Mouse (Mus musculus): ENCODE data around the gene Sh3bgrl2.

The Sh3bgrl2 gene

DNA sequence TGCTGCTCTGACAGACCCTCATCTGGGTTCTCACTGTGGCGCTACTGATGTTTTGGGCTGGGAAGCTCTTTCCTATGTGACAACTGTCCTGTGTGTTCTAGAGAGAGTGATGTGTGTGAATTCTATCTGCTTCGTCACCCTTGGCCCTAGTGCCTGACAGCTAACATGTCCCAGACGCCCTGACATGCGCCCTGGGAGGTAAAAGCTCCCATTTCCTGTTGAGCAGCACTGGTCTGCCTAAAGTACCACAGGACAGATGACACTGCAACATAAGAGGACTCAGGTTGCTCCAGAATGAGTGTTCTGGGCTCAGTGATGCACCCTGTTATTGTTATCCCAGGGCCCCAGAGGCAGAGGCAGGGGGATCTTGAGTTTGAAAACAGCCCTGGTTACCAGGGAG lies 12.5 kb downstream of the Sh3bgrl2 start:
- ATAC-seq (ENCODE audit: low TSS enrichment): no peak

DNA sequence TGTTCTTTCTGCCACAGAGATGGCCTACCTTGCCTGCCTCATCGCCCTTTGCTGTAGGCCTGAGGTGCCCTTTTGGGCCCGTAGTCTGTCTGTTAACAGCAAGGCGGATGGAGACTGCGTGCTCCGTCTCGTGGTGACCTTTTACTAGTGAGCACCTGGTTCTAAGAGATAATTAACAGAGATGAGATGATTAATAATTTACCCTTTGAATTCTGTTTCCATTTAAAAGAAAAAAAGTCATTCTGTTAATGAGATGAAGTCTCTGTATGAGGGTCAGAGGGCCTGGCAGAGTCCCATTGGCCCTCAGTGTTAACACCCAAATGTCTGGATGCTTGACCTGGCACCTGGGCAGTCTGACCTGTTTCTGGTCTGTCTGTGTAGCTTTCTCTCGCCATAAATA lies 14.8 kb downstream of the Sh3bgrl2 start:
- ATAC-seq (ENCODE audit: low TSS enrichment): no peak

DNA sequence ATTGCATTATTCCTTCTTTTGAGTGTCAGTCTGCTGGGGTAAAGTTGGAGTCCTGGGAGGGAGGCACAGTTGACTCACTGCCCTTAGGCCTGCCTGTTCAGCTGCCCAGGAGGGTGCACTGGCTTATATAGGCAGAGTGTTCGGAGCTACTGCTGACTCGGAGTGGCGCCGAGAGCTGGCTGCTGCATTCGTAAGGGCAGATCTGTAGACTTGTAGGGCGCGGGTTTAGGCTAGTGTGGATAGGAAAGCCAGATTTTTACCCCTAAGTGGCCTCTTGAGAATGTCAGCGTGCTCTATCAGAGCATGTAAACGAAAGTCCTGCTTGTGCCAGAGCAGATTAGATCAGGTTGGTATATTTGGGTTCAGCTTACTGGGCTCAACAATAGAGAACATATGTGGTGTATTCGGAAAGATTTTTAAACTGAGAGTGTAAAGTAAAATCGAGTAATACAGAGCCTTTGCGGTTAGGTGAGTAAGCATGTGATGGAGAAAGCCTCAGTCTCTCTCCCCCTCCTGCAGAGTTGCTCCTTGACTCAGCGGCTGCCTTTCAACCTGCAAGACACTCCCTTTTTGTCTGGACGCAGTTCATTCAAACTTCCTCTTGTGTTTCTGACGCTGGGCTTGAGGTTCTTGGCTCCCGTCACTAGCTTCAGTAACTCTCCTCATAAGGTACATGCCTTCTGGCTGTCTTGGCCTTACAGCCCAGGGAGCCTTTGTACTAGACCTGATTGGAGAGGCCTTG lies 15.9 kb downstream of the Sh3bgrl2 start:
- ATAC-seq (ENCODE audit: low TSS enrichment): no peak

DNA sequence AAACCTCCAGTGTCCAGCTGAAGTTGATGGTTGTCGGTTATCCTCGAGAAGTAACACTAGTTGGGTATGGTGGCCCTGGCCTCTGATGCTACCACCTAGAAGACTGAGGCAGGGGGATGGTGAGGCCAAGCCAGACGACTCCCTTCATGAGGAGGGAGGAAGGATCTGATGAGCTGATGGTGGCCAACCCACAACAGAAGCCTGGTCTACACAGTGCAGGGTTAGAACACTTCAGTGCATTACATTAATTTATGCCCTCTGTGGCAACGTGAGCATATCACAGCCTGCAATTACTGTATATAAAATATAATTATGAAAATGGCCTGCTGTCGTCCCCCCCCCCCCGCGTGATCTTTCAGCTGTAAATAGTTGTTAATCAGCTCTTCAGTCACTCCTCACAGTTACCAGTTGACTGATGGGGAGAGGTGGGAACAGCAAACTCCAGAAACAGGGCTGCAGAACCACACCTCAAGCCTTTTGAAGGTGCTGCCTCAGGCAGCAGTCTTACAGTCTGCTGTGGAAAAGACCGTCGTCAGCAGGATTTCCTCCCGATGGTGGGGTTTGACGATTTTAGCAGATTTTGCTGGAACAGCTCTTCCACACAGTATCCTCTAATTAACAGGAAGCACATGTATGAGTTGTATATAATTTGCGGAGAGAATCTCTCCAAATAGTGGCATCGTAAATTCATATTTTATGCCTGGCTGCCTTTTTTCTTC lies 17.0 kb downstream of the Sh3bgrl2 start:
- peak; percentile 43 for ATAC-seq (ENCODE audit: low TSS enrichment)

DNA sequence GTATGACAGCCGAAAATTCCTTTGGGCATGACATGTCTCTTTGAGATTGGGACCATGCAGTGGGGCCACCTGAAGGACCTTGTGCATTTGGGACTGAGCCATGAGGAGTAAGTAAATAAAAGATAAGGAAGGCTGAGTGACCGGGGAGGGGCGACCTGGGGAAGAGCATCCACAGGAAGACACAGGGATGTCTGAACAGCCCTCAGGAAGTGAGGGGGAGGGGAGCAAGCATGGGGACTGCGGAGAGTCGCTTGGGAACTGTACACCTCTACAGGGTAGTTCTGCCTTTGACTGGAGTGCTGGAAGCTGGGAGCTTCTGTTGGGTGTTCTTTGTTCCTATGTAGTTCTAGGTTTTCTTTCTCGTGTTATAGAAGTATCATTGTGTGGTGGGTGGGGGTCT lies 18.0 kb downstream of the Sh3bgrl2 start:
- ATAC-seq (ENCODE audit: low TSS enrichment): no peak

DNA sequence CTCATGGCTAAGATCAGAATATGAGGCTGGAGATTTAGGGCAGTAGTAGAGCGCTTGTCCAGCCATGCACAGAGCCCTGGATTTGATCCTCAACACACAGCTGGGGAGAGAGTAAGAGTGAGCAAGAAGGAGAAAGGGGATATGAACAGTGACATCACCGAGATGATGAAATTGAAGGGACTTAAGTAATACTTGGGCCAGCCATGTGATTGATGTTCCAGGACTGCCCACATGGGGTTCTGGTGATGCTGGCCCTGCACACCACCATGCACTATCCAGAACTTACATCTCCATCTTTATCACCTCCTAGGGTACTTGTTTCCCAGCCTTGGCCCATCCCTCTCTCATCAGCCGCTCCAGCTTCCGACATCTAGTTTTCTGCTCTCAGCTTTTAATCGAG lies 20.0 kb downstream of the Sh3bgrl2 start:
- no peak for ATAC-seq (ENCODE audit: low TSS enrichment)

DNA sequence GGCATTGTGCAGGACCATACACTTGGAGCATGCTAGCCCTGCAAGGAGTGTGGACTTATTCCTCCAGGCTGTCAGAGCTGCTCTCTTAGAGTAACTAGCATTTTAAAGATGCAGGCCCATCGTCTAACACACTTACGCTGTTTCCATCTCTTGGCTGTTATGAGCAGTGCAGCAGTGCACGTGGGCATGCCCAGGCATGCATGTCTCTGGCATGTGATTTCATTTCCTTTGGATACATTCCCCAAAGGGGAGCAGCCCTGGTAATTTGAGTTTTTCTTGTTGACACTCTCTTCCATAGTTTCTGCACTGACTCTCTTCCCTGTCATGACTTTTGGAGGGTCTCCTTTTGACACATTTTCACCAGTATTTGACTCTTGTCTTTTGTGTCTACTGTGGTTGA lies 20.8 kb downstream of the Sh3bgrl2 start:
- no peak for ATAC-seq (ENCODE audit: low TSS enrichment)

DNA sequence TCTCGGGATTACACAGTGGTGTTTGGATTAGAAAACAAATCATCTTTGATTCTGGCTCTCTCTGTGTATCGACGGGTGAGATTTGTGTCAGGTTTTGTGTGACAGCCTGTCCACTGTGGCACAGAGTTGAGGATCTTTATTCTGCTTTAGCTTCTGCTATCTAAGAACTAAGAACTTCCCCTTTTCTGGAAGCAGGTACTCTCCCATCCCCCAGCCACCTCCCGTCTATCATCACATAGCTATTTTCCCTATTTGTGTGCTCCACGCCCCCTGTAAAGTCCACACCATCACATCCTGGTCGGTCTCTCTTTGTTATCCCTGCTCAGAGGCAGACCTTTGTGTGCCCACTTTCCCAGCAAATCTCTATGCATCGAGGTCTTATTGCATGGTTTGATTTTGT lies 21.8 kb downstream of the Sh3bgrl2 start:
- ATAC-seq (ENCODE audit: low TSS enrichment): no peak

DNA sequence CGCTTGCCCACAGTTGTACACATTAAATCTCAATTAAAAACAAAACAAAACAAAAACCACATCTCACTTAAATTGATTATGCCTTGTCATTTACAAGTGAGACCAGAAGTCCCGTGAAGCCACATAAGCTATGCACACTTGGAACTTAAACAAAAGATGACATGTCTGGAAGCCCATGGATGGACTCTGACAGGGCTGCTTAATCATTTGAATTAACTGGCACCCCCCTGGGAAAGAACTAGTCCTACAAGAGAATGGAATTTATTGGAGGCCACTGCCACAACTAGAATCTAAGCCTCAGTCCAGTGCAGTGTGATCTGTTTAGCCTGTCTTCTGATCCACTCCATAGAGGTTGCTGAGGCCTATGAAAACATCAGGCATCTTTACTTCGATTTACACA lies 23.2 kb downstream of the Sh3bgrl2 start:
- no peak for ATAC-seq (ENCODE audit: low TSS enrichment)

DNA sequence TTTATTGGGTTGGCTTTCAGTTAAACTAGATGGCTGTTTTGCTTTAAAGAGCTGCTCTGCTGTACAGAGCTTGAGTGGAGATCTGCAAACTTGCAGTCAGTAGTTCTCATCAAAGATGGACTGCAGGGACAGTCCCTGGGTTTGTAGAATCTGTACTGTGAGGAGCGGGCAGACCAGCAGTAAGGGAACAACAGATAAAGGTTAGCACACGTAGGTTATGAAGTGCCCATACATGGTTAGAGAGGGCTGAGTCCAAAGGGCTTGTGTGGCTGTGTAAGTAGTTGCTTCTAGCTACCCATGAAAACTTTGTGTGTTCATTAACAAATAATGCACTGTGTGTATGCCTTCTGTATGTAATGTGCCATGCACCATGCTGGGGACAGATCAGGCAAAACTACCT lies 24.2 kb downstream of the Sh3bgrl2 start:
- no peak for ATAC-seq (ENCODE audit: low TSS enrichment)

DNA sequence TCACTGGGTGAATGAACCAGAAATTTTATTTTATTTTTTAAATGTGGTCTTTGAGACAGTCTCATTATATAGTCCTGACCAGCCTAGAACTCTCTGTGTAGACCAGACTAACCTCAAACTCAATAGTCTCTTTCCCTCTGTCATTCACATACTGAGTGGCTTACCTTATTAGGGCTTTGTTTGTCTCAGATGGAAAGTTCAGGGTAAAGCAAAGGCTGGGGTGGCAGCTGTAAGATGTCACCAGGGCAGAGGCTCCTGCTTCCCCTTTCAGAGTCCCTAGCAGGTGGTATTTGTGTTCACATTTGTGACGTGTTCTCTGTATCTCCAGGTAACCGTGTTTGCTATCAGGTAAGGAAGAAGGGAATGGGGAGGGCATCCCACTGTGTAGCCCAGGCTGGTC lies 24.7 kb downstream of the Sh3bgrl2 start:
- ATAC-seq (ENCODE audit: low TSS enrichment): no peak

DNA sequence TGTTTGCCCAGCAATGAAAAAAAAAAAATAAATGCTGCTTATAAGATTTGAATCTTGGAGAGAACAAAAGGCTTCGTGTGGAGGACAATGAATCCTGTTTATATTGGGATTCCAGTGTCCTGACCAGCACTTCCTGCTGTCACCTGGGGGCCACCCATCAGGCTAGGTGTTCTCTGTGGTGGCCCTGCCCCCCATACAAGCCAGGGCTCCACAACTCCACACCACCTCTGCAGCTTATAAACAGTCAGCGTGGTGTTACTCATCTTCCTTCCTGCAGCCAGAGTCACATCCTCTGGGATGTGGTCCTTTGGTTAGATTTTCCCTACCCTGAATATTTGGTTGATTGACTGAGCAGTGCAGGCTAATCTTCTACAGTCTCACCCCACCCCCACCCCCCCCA lies 25.5 kb downstream of the Sh3bgrl2 start:
- no peak for ATAC-seq (ENCODE audit: low TSS enrichment)

DNA sequence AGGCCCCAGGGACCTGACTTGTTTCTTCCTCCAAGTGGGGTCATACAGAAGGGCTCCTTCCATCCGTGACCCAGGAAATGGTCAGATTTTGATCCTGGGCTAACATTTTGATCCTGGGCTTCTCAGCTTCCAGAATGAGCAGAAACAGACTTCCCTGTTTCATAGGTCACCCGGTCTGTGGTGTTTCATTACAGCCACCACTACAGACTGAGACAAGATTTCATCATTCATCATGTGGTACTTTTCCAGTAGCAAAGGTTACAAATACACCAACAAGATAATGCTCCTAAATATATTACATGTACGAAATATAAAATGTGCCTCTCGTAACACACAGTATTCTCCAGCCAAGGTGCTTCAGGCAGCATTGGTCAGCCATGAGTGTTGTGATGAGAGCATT lies 27.3 kb downstream of the Sh3bgrl2 start:
- no peak for ATAC-seq (ENCODE audit: low TSS enrichment)

DNA sequence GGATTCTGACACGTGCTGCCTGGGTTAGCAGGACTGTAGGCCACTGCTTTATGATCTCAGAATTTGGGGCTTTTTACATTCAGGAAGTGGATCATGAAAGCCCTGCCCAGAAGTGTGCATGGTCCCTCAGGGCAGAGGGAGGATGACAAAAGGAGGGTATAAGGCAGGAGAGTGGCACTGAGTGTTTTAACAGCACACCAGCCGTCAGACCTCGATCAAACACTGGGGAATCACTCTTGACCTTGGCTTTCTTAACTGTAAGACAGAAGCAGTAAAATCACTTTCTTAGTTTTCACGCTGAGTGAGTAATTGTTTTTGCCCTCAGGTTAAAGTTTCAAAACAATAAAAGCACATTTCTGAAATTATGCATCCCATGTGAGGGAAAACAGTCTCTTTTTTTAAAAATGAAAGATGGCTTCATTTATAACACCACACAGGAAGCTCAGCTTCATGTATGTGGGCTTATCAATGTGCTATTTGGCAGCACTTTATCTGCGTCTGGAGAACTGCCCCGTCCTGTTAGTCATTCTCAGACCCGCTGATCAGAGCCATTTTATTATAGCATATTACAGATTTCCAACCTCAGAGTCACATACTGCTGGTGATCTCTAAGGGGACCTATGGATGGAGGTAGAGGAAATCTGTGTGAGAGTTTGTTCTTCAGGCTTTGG lies 28.0 kb downstream of the Sh3bgrl2 start:
- ATAC-seq (ENCODE audit: low TSS enrichment): peak; percentile 7; the same call in 1 of the 2 replicates

DNA sequence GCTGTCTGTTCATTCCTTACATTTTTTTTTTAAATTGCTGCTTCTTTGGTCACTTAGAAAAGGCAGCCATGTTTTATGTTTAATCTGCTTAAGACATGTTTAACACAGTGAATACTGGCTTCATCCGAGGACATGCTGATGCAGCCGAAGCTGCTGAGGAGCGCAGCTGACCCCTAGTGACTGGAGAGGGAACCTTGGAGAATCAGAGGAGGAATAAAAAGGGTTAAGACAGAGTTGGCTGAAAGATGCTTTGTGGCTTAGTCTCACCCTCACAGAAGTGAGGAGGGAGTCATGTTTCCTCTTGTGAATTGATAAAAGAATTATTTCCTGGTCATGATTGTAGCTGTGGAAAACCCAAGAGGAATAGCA lies 28.5 kb downstream of the Sh3bgrl2 start:
- ATAC-seq (ENCODE audit: low TSS enrichment): peak; percentile 75

DNA sequence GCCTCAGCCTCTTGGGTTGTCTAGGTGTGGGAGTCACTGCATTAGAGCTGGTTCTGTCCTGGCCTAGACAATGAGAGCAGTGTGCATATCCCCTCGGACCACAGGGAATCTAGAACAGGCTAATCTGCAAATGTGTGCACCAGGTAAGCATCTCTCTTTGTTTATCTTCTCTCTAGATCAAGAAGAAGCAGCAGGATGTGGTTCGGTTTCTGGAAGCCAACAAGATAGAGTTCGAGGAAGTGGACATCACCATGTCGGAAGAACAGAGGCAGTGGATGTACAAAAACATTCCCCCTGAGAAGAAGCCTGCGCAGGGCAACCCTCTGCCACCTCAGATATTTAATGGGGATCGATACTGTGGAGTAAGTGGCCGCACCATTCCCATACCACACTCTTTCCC lies 29.1 kb downstream of the Sh3bgrl2 start:
- ATAC-seq (ENCODE audit: low TSS enrichment): no peak

DNA sequence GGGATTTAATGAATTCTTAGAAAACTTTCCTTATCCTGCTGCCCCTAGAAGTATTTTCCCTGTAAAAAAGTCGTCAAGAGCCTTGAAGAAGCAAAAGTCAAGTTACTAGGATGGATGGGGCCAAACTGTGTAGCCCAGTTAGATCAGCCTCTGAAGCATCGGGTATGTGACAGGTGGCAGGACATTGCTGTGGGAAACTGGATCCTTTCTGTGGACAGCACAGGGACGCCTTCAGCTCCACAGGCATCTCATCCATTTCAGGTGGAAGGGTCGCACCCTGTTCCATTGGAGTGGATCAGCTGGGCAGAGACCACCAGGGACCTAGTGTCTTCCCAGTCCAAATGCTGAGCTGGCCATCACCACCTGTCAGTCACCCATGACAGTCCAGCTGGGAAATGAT lies 30.9 kb downstream of the Sh3bgrl2 start:
- ATAC-seq (ENCODE audit: low TSS enrichment): no peak

DNA sequence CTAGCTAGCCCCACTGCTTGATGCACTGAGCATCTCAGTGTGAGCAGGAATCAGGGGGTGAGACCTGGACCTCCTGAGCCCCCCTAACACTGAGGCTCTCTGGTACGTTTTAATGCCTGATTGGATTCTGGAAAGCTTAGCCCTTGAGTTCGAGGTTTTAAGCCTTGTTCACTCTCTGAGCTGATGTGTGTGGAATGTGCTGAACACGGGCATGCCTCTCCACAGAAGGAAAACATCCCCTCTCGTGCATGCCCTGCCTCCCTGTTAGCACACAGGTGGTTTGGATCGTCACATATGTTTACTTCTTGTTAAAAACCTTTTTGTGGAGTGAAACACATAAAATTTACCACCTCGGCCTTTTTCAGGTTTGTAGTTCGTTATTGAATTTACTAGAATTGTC lies 34.6 kb downstream of the Sh3bgrl2 start:
- ATAC-seq (ENCODE audit: low TSS enrichment): no peak

DNA sequence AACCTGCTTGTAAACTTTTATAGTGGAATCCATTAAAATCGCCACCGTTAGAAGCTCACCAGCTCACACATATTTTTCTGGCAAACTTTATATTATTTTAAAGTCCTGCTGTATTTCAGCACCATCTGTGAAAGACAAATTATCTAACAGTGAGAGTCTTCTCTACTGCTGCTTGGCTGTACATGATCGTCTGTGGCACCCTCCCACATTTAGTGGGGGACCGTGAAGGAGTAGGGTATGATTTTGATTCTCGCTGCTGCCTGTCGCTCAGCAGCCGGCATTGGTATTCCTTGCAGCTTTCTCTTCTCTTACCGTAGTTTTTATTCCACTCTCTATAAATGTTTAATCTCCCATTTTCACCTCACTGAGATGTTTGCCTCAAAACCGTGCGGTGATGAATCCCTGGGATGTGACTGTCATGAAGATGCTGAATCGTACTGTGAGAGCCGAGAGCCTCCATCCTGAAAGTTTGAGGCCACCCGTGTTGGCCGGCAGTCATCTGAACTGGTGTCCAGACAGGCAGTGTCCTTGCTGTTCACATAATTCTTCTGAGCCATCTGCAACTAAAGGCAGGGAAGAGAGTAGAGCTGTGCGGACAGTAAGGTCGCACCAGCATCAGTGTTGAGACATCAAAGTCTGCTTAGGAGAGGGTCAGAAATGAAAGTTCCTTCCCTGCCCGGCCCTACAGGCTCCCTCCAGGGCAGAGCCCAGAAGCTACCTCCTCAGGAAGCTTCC lies 38.4 kb downstream of the Sh3bgrl2 start:
- peak; percentile 96 for ATAC-seq (ENCODE audit: low TSS enrichment)

DNA sequence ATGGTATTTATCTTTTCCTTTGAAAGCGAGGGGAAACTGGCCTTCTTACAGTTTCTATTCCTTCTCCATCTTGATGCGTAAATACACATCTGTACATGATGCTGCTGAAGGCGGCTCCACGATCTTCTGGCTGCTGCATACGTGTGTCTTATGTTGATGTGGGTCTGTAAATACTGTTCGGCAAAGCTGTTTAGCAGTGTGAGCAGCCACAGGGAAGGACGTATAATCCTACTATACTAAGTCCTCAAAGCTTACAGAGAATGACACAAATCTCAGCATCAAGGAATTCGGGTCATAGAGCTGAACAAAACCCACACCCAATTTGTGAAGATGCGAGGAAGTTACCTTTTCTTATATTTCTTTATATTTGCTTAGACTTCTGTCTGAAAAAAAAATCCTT lies 39.0 kb downstream of the Sh3bgrl2 start:
- no peak for ATAC-seq (ENCODE audit: low TSS enrichment)

DNA sequence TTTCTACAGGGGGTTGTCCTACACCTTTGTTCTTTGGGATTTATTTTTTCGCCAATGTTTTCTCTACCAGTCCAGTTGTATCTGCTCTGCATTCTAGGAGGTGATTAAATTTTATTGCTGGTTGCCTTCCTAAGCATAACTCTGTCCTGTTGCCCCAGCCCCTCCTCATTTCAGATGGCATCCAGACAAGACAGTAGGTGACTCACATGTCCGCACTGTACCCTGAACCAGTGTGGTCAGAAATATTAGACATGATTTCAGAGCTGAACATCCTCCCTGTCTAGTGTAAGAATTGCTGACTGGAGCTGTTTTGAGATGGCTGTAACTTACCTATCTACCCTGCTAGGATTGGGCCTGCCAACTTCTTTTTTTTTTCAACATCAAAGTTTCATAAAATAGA lies 40.9 kb downstream of the Sh3bgrl2 start:
- ATAC-seq (ENCODE audit: low TSS enrichment): no peak

DNA sequence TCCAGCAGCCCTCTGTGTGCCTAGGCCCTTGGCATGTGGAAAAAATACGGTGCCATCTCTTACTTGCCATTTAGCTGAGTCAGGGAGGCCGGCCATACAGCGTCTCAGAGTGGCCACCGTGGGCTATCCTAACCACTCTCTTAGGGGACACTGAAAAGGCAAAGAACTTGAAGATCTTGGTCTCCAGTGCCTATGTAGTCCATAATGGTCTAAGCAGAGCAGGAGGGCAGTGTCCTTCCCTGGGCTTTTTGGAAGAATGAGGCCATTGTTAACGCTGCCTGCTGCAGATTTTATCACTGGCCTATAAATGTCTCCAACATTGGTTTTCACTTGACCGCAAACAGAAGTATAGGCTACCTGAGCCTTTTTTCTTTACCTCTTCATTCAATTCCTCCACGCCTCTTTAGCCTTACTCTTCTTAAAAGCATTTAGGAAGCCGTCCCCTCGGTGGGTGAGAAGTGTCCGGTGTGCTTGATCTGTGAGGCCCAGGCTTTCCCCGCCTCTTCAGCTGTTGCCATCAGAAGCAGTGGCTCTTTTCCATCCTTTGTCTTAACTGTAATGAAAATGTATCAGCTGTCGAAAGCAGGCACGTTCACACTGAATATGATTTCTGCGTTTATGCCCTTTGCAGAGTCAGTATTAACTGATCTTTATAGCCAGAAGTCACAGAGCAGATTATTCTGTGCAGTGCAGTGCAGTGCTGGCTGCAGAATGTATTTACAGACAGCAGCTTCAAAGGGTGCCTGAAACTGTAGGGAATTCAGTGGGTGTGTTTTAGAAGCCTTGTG lies 41.7 kb downstream of the Sh3bgrl2 start:
- no peak for ATAC-seq (ENCODE audit: low TSS enrichment)

All from frontal cortex, adult (tissue).